Mouse (Mus musculus) stomach, embryonic 14.5 days (tissue): Measurements from ENCODE around the gene Erich4. TPM values are rescaled to one million over a fixed set of nuclear protein-coding genes. Genes with fewer than 3 reads are reported as not detected.

Experiments
- ATAC-seq: fragments of 200-750 bp; cut with Nextera tagmentation; 2 replicates; pipeline ENCODE4 v1.8.0; 2017; ENCODE audit warnings: low read depth, moderate TSS enrichment; ENCODE audit not compliant: insufficient number of reproducible peaks, insufficient read depth, low FRiP score
- H3K27ac ChIP-seq: fragments of 300-500 bp; sonication (generic); 2 replicates; pipeline ENCODE4 v1.5.1; 2014; ENCODE audit warnings: mild to moderate bottlenecking, low read length, moderate library complexity, mixed read lengths
- H3K27me3 ChIP-seq: fragments of 300-500 bp; sonication (generic); 2 replicates; pipeline ENCODE4 v1.6.1; 2014; ENCODE audit warnings: low read length, control low read depth, mixed read lengths; ENCODE audit not compliant: control insufficient read depth, insufficient read depth
- H3K36me3 ChIP-seq: fragments of 300-500 bp; sonication (generic); 2 replicates; pipeline ENCODE4 v1.6.1; 2014; ENCODE audit warnings: mild to moderate bottlenecking, control low read depth, low read length, moderate library complexity, mixed read lengths; ENCODE audit not compliant: control insufficient read depth, insufficient read depth
- H3K4me1 ChIP-seq: fragments of 300-500 bp; sonication (generic); 2 replicates; pipeline ENCODE4 v1.6.1; 2014; ENCODE audit warnings: low read length, control low read depth, mixed read lengths; ENCODE audit not compliant: control insufficient read depth, insufficient read depth
- H3K4me2 ChIP-seq: fragments of 300-500 bp; sonication (generic); replicated peaks from 2 replicates; pipeline ENCODE4 v1.6.1; 2014; ENCODE audit warnings: low read depth, low read length, control low read depth
- H3K4me3 ChIP-seq: fragments of 300-500 bp; sonication (generic); 2 replicates; pipeline ENCODE4 v1.5.1; 2014; ENCODE audit warnings: low read depth, low read length, control low read depth
- H3K9ac ChIP-seq: fragments of 300-500 bp; sonication (generic); replicated peaks from 2 replicates; pipeline ENCODE4 v1.6.1; 2014; ENCODE audit warnings: low read depth, mild to moderate bottlenecking, control low read depth, low read length, moderate library complexity, mixed read lengths
- H3K9me3 ChIP-seq: fragments of 300-500 bp; sonication (generic); 2 replicates; pipeline ENCODE4 v1.6.1; 2016; ENCODE audit warnings: low read depth, low read length, control low read depth; ENCODE audit not compliant: control insufficient read depth
- WGBS: fragments of 180-500 bp; shearing (Covaris S2); extraction: QIAGEN DNeasy Blood & Tissue Kit; methylation state at CpG from one replicate; pipeline ENCODE4 v1.1.7; 2014; 5-methylcytosine and 5-hydroxymethylcytosine counted together
- polyA plus RNA-seq: library from polyadenylated mRNA; unstranded; fragments of >200 nt; fragmentation: Nextera tagmentation; extraction: Ambion mirVana; gene quantifications from 2 replicates; pipeline ENCODE4 v1.2.1, GENCODE M21; 2014

The Erich4 gene
- polyA plus RNA-seq: not detected in 2 replicates

DNA sequence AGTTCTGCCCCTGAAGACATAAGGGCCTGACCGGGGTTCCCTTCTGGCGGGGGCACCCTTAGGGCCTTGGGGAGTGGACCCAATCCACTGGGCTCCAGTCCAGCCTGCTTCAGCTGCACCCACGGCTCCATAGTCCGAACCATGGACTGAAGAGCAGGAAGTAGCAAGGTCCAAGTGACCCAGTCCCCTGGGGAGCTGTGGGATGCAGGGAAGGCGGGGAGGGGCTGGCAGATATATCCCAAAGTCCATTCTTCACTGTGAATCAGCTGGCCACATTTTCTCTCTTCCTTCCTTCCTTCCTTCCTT is at the start of gene Erich4:
Gene Erich4, minus strand, starts transcription at position 187 of the 306 bp plus-strand sequence.
- Histone ChIP-seq H3K4me2 (no peak within 1 kb of the TSS), H3K27me3 (no peaks in the 10 kb centered on the region), H3K4me1 (0 out of 2 replicates have a peak, but pooled peaks cover 4% of the 10 kb centered on the region), H3K4me3 (no peak within 1 kb of the TSS), H3K9me3 (no peaks in the 10 kb centered on the region), H3K36me3 (no peaks in the 10 kb centered on the region), H3K9ac (no peak within 1 kb of the TSS), H3K27ac (no peak within 1 kb of the TSS)
- WGBS: 76% methylated on average over 5 of the region's 5 CpGs
- no peak for ATAC-seq

DNA sequence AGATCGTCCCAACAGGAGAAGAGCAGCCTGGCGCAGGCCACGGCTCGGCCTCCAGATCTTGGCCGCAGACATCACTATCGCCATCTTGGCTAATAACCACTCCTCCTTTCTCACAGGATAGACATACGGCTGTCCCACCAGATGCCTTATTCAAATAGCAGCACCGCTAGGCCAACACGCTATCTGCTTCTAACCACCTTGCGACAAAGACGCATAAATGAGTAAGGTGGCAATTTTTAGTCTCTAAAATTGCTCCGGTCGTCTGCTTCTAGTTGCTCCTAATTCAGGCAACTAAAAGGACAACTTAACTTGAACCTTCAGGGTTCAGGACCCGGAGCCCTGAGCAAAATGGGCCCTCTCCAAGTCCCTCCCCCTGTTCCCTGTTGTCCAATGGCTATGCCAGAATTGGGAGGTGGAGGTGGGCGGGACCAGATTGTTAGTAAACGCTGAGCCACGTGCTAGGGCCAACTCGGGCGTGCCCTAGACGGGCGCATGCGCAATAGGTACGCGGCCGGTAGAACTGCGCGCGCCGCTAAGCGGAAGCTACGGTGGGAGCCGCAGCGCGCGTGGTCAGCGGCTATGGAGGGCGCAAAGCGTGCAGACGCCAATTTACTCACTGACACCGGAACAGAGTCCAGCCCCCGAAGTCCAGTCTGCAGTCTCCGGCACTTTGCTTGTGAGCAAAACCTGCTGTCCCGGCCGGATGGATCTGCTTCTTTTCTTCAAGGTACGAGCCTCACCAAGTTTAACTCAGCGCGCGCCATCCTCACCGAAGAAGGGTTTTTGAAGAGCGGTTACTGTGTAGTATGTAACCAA is 43.2 kb upstream of the Erich4 start, which contains the start of the genes Bckdha and Exosc5:
Gene Bckdha, minus strand, starts transcription at position 325 of the 816 bp plus-strand sequence.
Gene Exosc5, plus strand, starts transcription at position 508 of the 816 bp plus-strand sequence.
- peak; percentile 99 for ATAC-seq
- peak within 1 kb of the TSS; percentile 62; the same call in 1 of the 2 replicates for H3K27ac ChIP-seq
- H3K4me3 ChIP-seq: peak within 1 kb of the TSS; percentile 68
- peak within 1 kb of the TSS; percentile 87 for H3K4me2 ChIP-seq
- H3K36me3 ChIP-seq: 0 out of 2 replicates have a peak, but pooled peaks cover 4% of the 10 kb centered on the region
- H3K27me3 ChIP-seq: no peaks in the 10 kb centered on the region
- under 1% methylated on average over 50 of the region's 50 CpGs for WGBS
- H3K9me3 ChIP-seq: no peaks in the 10 kb centered on the region
- H3K4me1 ChIP-seq: peaks cover 8% of the 10 kb centered on the region; the same call in 1 of the 2 replicates
- peak within 1 kb of the TSS; percentile 64 for H3K9ac ChIP-seq

- Histone ChIP-seq H3K9ac (peak overlapping the region; percentile 64), H3K36me3 (0 out of 2 replicates have a peak, but pooled peaks cover 4% of the 10 kb centered on the region), H3K27ac (no peak overlapping the region), H3K9me3 (no peaks in the 10 kb centered on the region), H3K4me3 (peak overlapping the region; percentile 68), H3K4me1 (peaks cover 8% of the 10 kb centered on the region; the same call in 1 of the 2 replicates), H3K27me3 (no peaks in the 10 kb centered on the region), H3K4me2 (peak overlapping the region; percentile 87)
- ATAC-seq: no peak
- 36% methylated on average over 10 of the region's 10 CpGs for WGBS
Observed at GRCm38 (mm10) chr7:25657785-25658184, 42.1 kb upstream of the Erich4 start.

DNA sequence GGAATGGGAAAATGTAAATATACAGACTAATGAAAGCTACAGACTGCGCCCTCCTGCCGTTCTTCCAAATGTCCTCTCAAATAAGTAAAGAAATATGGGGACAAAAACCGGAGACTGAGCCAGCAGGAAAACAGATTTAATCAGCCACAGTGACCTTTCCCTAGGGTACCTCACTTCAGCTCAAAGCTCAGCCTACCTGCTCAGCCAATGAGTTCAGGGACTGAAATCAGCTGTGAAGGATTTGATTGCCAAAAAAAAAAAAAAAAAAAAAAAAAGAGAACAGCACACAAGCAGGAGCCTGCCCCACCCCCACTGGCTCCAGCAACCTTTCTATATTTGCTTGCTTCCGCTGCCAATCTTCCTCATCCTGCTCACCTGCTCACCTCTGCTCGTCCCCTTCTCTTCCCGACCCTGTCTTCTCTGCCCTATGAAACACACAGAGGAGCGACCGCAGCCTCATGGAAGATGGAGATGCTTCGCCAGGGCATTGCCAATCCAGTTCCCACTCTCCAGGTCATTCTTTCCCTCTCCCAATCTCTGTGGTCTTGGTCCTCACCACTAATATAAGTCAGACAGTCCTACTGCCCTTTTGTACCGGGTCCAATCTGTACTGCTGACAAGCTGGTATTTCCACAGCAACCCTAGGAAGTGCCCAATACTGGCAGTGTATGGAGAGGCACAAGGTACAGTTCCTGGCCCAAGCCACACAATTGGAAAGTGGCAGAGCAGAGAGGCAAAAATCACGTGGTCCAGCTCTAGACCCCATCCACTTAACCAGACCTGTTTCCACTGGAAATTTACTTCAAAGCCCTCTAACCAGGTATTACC is 40.1 kb upstream of the Erich4 start:
- peaks cover 8% of the 10 kb centered on the region; the same call in 1 of the 2 replicates for H3K4me1 ChIP-seq
- no peak overlapping the region for H3K4me3 ChIP-seq
- no peak overlapping the region for H3K9ac ChIP-seq
- no peaks in the 10 kb centered on the region for H3K36me3 ChIP-seq
- WGBS: 74% methylated on average over 11 of the region's 11 CpGs
- H3K4me2 ChIP-seq: no peak overlapping the region
- H3K9me3 ChIP-seq: no peaks in the 10 kb centered on the region
- H3K27ac ChIP-seq: no peak overlapping the region
- ATAC-seq: no peak
- no peaks in the 10 kb centered on the region for H3K27me3 ChIP-seq

- 83% methylated on average over 12 of the region's 12 CpGs for WGBS
- H3K27me3 ChIP-seq: no peaks in the 10 kb centered on the region
Observed at GRCm38 (mm10) chr7:25652244-25652759, 36.6 kb upstream of the Erich4 start.

GRCm38 (mm10) chr7:25651281-25651680 is 35.6 kb upstream of the Erich4 start:
- H3K27ac ChIP-seq: no peak overlapping the region
- no peaks in the 10 kb centered on the region for H3K36me3 ChIP-seq
- H3K4me2 ChIP-seq: no peak overlapping the region
- H3K4me1 ChIP-seq: no peaks in the 10 kb centered on the region
- 88% methylated on average over 8 of the region's 8 CpGs for WGBS
- H3K4me3 ChIP-seq: no peak overlapping the region
- no peak overlapping the region for H3K9ac ChIP-seq
- no peaks in the 10 kb centered on the region for H3K9me3 ChIP-seq
- H3K27me3 ChIP-seq: no peaks in the 10 kb centered on the region
- ATAC-seq: no peak

More at GRCm38 (mm10) chr7:25652244-25652759, 36.6 kb upstream of the Erich4 start:
- Histone ChIP-seq H3K4me1 (0 out of 2 replicates have a peak, but pooled peaks cover under 1% of the 10 kb centered on the region), H3K4me2 (no peak overlapping the region), H3K36me3 (no peaks in the 10 kb centered on the region), H3K9ac (no peak overlapping the region), H3K9me3 (no peaks in the 10 kb centered on the region), H3K4me3 (no peak overlapping the region), H3K27ac (no peak overlapping the region)
- ATAC-seq: no peak

GRCm38 (mm10) chr7:25649839-25650238 is 34.1 kb upstream of the Erich4 start:
- H3K9me3 ChIP-seq: no peaks in the 10 kb centered on the region
- no peaks in the 10 kb centered on the region for H3K27me3 ChIP-seq
- no peak for ATAC-seq
- no peak overlapping the region for H3K4me2 ChIP-seq
- H3K4me3 ChIP-seq: no peak overlapping the region
- no peak overlapping the region for H3K9ac ChIP-seq
- no peak overlapping the region for H3K27ac ChIP-seq
- no peaks in the 10 kb centered on the region for H3K4me1 ChIP-seq
- no peaks in the 10 kb centered on the region for H3K36me3 ChIP-seq
- WGBS: 74% methylated on average over 5 of the region's 5 CpGs

DNA sequence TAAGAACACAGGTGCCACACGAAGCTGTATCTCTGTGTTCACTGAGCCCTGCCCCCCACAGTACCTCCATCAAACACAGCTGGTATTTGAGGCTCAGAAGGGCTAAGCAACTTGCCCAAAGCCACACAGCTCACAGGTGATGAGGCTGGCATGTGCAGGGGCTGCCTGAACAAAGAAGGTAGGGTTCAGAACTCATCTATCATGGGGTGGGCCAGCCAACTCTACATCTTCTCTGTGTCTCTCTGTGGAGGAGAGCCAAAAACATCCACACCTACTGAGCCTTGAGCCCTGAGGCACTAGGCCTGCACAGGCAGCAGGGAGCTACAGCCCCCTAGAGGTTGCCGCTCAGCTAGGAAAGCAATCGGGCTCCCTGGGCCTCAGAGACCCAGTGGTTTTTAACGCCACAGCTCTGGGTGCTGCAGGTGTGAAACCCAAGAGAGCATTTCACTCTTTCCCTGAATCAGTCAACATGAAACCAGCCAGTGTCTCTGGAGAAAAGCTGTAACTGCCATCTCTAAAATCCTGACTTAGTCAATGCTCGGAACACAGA is 32.0 kb upstream of the Erich4 start:
- 58% methylated on average over 5 of the region's 5 CpGs for WGBS
- ATAC-seq: no peak
- Histone ChIP-seq H3K27ac (no peak overlapping the region), H3K9me3 (no peaks in the 10 kb centered on the region), H3K36me3 (no peaks in the 10 kb centered on the region), H3K9ac (no peak overlapping the region), H3K4me2 (no peak overlapping the region), H3K27me3 (no peaks in the 10 kb centered on the region), H3K4me3 (no peak overlapping the region), H3K4me1 (no peaks in the 10 kb centered on the region)
